Mouse (Mus musculus) ES-E14 (cell line): ENCODE measurements around the gene Pradc1. TPM values are rescaled to one million over a fixed set of nuclear protein-coding genes. Genes with fewer than 3 reads are reported as not detected.
A peak's percentile ranks its signal among the peaks of the same experiment; 100 is the strongest.

Experiments
- DNase-seq: peaks from one replicate; pipeline ENCODE4 v3.0.0-alpha.2; 2013; ENCODE audit warnings: low read depth, low spot score
- H3K27ac ChIP-seq: 2 replicates; pipeline ENCODE4 v1.5.1; 2012; ENCODE audit warnings: low read depth, mild to moderate bottlenecking, low read length, moderate library complexity, mixed read lengths; ENCODE audit not compliant: poor library complexity, insufficient read depth, severe bottlenecking
- H3K36me3 ChIP-seq: 2 replicates; pipeline ENCODE4 v1.6.1; 2012; ENCODE audit warnings: mild to moderate bottlenecking, low read length, moderate library complexity, mixed read lengths; ENCODE audit not compliant: control insufficient read depth, poor library complexity, insufficient read depth, severe bottlenecking
- H3K4me1 ChIP-seq, 2 experiments: fragments of 150-350 bp in 1 of 2; sonication (generic) in 1 of 2; 2 replicates each; pipeline ENCODE4 v1.6.1; 2012; ENCODE audit warnings: low read length in 2 of 2, mild to moderate bottlenecking in 1 of 2, mixed read lengths in 1 of 2; ENCODE audit not compliant: control insufficient read depth in 2 of 2, insufficient read depth in 2 of 2, poor library complexity in 1 of 2
- H3K4me3 ChIP-seq, 2 experiments: fragments of 150-350 bp in 1 of 2; sonication (generic) in 1 of 2; 2 replicates each; pipeline ENCODE4 v1.5.1; 2012; ENCODE audit warnings: low read length in 2 of 2, low read depth in 1 of 2, mild to moderate bottlenecking in 1 of 2, mixed read lengths in 1 of 2; ENCODE audit not compliant: insufficient read depth in 1 of 2, poor library complexity in 1 of 2, severe bottlenecking in 1 of 2
- H3K9ac ChIP-seq: 2 replicates; pipeline ENCODE4 v1.6.1; 2012; ENCODE audit warnings: low read depth, mild to moderate bottlenecking, low read length, mixed read lengths; ENCODE audit not compliant: poor library complexity, insufficient read depth, severe bottlenecking
- H3K9me3 ChIP-seq: fragments of 150-350 bp; sonication (generic); 2 replicates; pipeline ENCODE4 v1.6.1; 2012; ENCODE audit warnings: low read depth, mild to moderate bottlenecking, low read length; ENCODE audit not compliant: control insufficient read depth, insufficient read depth
- CHD2 ChIP-seq: IDR thresholded peaks from 2 replicates; pipeline ENCODE4 v1.6.1; 2014; ENCODE audit warnings: mild to moderate bottlenecking, low read depth, low read length, inconsistent platforms
- HCFC1 ChIP-seq: IDR thresholded peaks from 2 replicates; pipeline ENCODE4 v1.6.1; 2012; ENCODE audit warnings: low read length, inconsistent platforms, borderline replicate concordance; ENCODE audit not compliant: insufficient read depth
- MAFK ChIP-seq: IDR thresholded peaks from 2 replicates; pipeline ENCODE4 v1.6.1; 2014; ENCODE audit warnings: mild to moderate bottlenecking, low read depth, low read length, inconsistent platforms; ENCODE audit not compliant: insufficient read depth
- ZC3H11A ChIP-seq: IDR thresholded peaks from 2 replicates; pipeline ENCODE4 v1.6.1; 2012; ENCODE audit warnings: low read depth, mild to moderate bottlenecking, inconsistent platforms, low read length, borderline replicate concordance
- ZNF384 ChIP-seq: IDR thresholded peaks from 2 replicates; pipeline ENCODE4 v1.6.1; 2012; ENCODE audit warnings: low read depth, low read length, inconsistent platforms
- in situ Hi-C, 2 experiments: fragments of 600-800 bp; cut with MboI; formaldehyde crosslinking; loops; one replicate each; pipeline ENCODE4 v1.15.1; 2025; ENCODE audit warnings: low sequenced_read_pairs in 2 of 2, inconsistent platforms in 1 of 2; ENCODE audit not compliant: unreplicated experiment in 2 of 2
- total RNA-seq: library from RNA; depleted of rRNA; stranded (reverse); fragments of 300-350 nt; gene quantifications from 2 replicates; pipeline ENCODE4 v1.2.3, GENCODE M21; 2012

Gene Pradc1
- total RNA-seq, 1 experiment: 23.4 TPM

DNA sequence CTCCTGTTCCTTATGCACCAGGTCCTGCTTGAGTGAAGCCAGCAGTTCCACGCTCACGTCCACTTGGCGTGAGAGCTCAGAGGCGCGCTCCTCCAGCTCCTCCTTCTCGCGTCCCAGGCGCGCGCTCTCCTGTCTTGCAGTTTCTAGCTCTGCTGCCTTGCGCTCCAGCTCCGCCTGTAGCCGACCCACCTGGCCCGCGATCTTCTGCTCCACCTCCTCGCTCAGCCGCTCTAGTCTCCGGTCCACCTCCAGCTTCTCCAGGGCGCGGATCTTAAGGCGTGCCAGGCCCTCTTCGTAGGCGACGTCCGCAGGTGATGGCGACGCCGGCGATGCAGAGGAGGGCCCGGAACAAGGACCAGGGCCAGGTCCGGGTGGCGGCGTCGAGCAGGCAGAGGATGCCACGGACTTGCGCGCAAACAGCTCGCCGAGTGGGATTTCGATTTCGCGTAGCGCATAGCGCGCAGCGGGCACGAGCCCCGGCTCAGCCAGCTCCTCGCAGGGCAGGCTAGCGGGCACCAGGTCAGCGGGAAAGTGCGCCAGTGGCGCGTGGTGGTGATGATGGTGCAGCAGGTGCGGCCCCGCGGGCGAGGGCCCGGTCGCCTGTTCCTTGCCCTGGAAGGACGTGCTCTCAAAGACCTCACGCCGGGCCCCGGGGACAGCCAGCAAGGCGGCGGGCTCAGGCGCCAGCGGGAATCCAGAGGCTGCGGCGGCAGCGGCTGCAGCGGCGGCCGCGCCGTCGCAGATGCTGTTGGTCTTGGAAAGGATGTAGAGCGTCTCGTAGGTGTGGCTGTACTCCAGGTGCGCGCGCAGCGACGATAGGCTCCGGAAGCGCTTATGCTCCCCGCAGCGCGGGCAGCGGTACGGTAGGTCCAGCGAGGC is 32.3 kb upstream of the Pradc1 start:
- TF ChIP-seq MAFK (no peak), ZC3H11A (no peak), ZNF384 (no peak), HCFC1 (no peak), CHD2 (no peak)
- Histone ChIP-seq H3K4me1 (peaks cover 0 to 6% of the 10 kb centered on the region in 2 experiments; a peak in 2 of 4 replicates), H3K9ac (peak overlapping the region; percentile 19; the same call in 1 of the 2 replicates)

GRCm38 (mm10) chr6:85480685-85481084 is 28.9 kb upstream of the Pradc1 start:
- no peak overlapping the region for H3K27ac ChIP-seq

More for the DNA sequence above, 32.3 kb upstream of the Pradc1 start:
- no peaks in the 10 kb centered on the region for H3K36me3 ChIP-seq
- in situ Hi-C loops: no loop called here
- no peak overlapping the region for H3K27ac ChIP-seq
- H3K9me3 ChIP-seq: no peaks in the 10 kb centered on the region
- peak overlapping the region; percentile 62 to 71 for H3K4me3 ChIP-seq
- no peak for DNase-seq

DNA sequence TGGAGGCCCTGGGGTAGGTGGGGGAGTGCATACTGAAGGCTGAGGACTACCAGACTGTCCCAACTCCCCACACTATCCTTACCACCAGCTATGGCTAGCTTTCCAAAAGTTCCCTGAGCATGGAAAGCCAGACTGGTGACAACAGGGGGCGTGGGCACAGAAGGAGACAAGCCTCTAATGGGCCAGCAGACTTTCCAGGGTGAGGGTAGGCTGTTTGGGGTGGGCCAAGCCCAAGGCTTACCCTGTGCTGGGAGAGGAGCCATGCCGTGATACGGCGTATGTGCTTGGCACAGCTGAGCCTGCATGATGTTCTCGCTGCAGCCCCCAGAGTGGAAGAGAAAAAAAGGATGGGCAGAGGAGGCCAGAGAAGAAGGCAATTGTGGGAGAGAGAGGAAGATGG is 28.2 kb upstream of the Pradc1 start:
- Histone ChIP-seq H3K9me3 (no peaks in the 10 kb centered on the region), H3K4me1 (peaks cover 4 to 22% of the 10 kb centered on the region in 2 experiments; a peak in 1 of 4 replicates), H3K9ac (no peak overlapping the region), H3K27ac (no peak overlapping the region), H3K36me3 (no peaks in the 10 kb centered on the region), H3K4me3 (no peak overlapping the region)
- no peak for DNase-seq
- in situ Hi-C loops: no loop called here
- no peak for TF ChIP-seq MAFK
- no peak for TF ChIP-seq CHD2
- no peak for TF ChIP-seq ZC3H11A
- no peak for TF ChIP-seq HCFC1
- TF ChIP-seq ZNF384: no peak

More at GRCm38 (mm10) chr6:85480685-85481084, 28.9 kb upstream of the Pradc1 start:
- Histone ChIP-seq H3K4me1 (peaks cover 2 to 17% of the 10 kb centered on the region in 2 experiments; a peak in 1 of 4 replicates), H3K9me3 (no peaks in the 10 kb centered on the region), H3K9ac (no peak overlapping the region), H3K4me3 (no peak overlapping the region), H3K36me3 (no peaks in the 10 kb centered on the region)
- no peak for TF ChIP-seq HCFC1
- no peak for TF ChIP-seq ZNF384
- TF ChIP-seq ZC3H11A: no peak
- no peak for TF ChIP-seq CHD2
- no peak for TF ChIP-seq MAFK
- in situ Hi-C loops: no loop called here
- DNase-seq: no peak

DNA sequence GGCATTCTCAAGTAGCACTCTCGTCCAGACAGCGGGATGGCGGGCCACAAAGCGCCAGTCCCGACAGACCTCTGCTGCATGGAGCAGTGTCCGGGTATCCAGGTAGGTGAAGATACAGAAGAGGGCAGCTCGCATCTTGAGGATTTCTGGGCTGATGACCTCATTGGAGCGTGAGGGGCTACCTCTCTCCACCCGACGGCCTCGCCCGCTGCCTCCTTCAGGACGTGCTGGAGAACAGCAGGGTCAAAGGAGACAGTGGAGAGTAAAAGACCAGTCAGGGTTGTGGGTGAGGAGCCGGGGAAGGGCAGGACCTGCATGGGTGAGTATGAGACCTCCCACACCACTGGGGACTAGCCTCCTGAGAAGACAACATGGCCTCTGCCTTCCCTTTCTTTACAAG is 26.6 kb upstream of the Pradc1 start:
- Histone ChIP-seq H3K9me3 (no peaks in the 10 kb centered on the region), H3K9ac (no peak overlapping the region), H3K36me3 (no peaks in the 10 kb centered on the region), H3K4me3 (peak overlapping the region; percentile 9 to 19; a peak in 1 of 4 replicates), H3K4me1 (peaks cover 4 to 22% of the 10 kb centered on the region in 2 experiments; a peak in 1 of 4 replicates), H3K27ac (no peak overlapping the region)
- TF ChIP-seq HCFC1 (no peak), MAFK (no peak), CHD2 (no peak), ZNF384 (no peak), ZC3H11A (no peak)
- in situ Hi-C loops: no loop called here
- DNase-seq: no peak
